Mouse (Mus musculus) cerebellum, adult 18-20 months (tissue): ENCODE data around the gene Xylt1.

Source experiments
- DNase-seq, 2 experiments: peaks; one replicate each; pipeline ENCODE4 v3.0.0; 2021

Xylt1 gene

GRCm38 (mm10) chr7:117484989-117485536 lies 104.3 kb downstream of the Xylt1 start:
- no peak for DNase-seq

GRCm38 (mm10) chr7:117486425-117487172 lies 105.8 kb downstream of the Xylt1 start:
- DNase-seq = no peak

GRCm38 (mm10) chr7:117487173-117487490 lies 106.4 kb downstream of the Xylt1 start:
- no peak for DNase-seq

GRCm38 (mm10) chr7:117489973-117490372 lies 109.2 kb downstream of the Xylt1 start:
- no peak for DNase-seq

GRCm38 (mm10) chr7:117490500-117491205 lies 109.9 kb downstream of the Xylt1 start:
- DNase-seq = no peak

GRCm38 (mm10) chr7:117491495-117491894 lies 110.7 kb downstream of the Xylt1 start:
- no peak for DNase-seq

GRCm38 (mm10) chr7:117494210-117494609 lies 113.4 kb downstream of the Xylt1 start:
- no peak for DNase-seq

GRCm38 (mm10) chr7:117494618-117495310 lies 114.0 kb downstream of the Xylt1 start:
- no peak for DNase-seq

- DNase-seq = no peak
Observed at GRCm38 (mm10) chr7:117495751-117496150, 115.0 kb downstream of the Xylt1 start.

- DNase-seq = no peak
Observed at GRCm38 (mm10) chr7:117498173-117498572, 117.4 kb downstream of the Xylt1 start.

- no peak for DNase-seq
Observed at GRCm38 (mm10) chr7:117501355-117502181, 120.8 kb downstream of the Xylt1 start.

GRCm38 (mm10) chr7:117502415-117502814 lies 121.6 kb downstream of the Xylt1 start:
- DNase-seq = no peak

- DNase-seq = no peak
Observed at GRCm38 (mm10) chr7:117503714-117504113, 122.9 kb downstream of the Xylt1 start.

GRCm38 (mm10) chr7:117505791-117506190 lies 125.0 kb downstream of the Xylt1 start:
- DNase-seq = no peak

- DNase-seq = no peak
Observed at GRCm38 (mm10) chr7:117507351-117507750, 126.6 kb downstream of the Xylt1 start.

- no peak for DNase-seq
Observed at GRCm38 (mm10) chr7:117508090-117508489, 127.3 kb downstream of the Xylt1 start.

- DNase-seq = no peak
Observed at GRCm38 (mm10) chr7:117510113-117510512, 129.3 kb downstream of the Xylt1 start.

GRCm38 (mm10) chr7:117512301-117512700 lies 131.5 kb downstream of the Xylt1 start:
- DNase-seq = no peak

- DNase-seq = no peak
Observed at GRCm38 (mm10) chr7:117515794-117516193, 135.0 kb downstream of the Xylt1 start.

GRCm38 (mm10) chr7:117516896-117517295 lies 136.1 kb downstream of the Xylt1 start:
- DNase-seq = no peak

- DNase-seq = no peak
Observed at GRCm38 (mm10) chr7:117521369-117521768, 140.6 kb downstream of the Xylt1 start.

- DNase-seq = no peak
Observed at GRCm38 (mm10) chr7:117522092-117522635, 141.4 kb downstream of the Xylt1 start.
